Mouse (Mus musculus): Measurements from ENCODE around the gene Bach2. TPM values are rescaled to one million over a fixed set of nuclear protein-coding genes. Genes with fewer than 3 reads are reported as not detected.
A peak's percentile ranks its signal among the peaks of the same experiment; 100 is the strongest.

Gene Bach2
- polyA plus RNA-seq, 1 experiment from 2014 or later, result 8.2 TPM

DNA sequence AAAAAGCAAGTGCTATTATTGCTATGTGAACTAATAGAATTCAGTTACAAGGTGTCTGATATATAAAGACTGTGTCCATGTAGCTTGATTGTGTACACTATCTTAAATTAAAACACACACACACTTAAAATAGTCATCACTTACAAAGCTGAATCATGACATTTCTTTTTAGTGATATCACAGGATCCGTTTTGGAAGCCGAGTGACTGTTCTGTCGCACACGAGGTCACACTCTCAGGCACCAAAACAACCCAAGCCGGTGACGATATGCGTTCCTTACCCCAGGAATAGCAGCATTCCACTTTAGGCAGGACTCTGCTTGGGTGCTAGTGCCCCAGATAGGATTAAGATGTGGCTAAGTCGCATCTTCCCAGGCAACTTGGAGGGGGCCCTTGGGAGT lies 37.5 kb upstream of the Bach2 start:
- peaks cover 22 to 37% of the 10 kb centered on the region in 2 experiments for H3K4me1 ChIP-seq (ENCODE audit: control insufficient read depth in 2 of 2, insufficient read depth in 2 of 2, low read length in 2 of 2)
- peak overlapping the region; percentile 73 to 78 for H3K27ac ChIP-seq (replicated peaks in 1 of 2; ENCODE audit: control insufficient read depth in 1 of 2, insufficient read depth in 1 of 2, low read depth in 2 of 2, low read length in 2 of 2)
- WGBS, result 25% methylated on average over 8 of the region's 8 CpGs
- peak; percentile 60 for ATAC-seq (ENCODE audit: insufficient number of reproducible peaks, insufficient read depth, low FRiP score, low read depth)
- H3K9ac ChIP-seq (ENCODE audit: low read length), result no peak overlapping the region
- H3K4me3 ChIP-seq (ENCODE audit: control insufficient read depth in 1 of 2, insufficient read depth in 1 of 2, low read depth in 1 of 2, low read length in 2 of 2), result no peak overlapping the region
- no peak overlapping the region for H3K4me2 ChIP-seq (ENCODE audit: low read length)
- no peaks in the 10 kb centered on the region for H3K9me3 ChIP-seq (ENCODE audit: control insufficient read depth, low read length)
- H3K36me3 ChIP-seq (ENCODE audit: control insufficient read depth, insufficient read depth, low read length), result no peaks in the 10 kb centered on the region
- H3K27me3 ChIP-seq (ENCODE audit: control insufficient read depth, insufficient read depth, low read length), result no peaks in the 10 kb centered on the region

DNA sequence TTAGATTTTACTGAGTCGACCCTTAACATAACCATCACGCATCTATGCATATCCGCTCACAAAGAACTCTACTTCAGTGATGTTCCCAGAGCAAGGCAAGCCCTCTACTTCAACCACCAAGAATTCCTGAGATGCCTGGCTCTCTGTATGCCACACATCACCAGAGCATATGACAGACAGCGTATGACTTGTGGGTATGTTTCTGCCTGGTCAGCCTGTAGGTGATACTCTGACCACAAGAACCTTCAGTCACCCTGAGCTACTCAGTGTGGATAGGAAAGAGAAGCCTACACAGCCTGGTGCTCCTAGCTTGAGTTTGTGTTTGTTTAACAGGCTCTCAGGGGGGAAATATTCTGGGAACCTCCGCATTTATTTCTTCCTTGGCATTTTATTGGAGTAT lies 36.2 kb upstream of the Bach2 start:
- H3K4me3 ChIP-seq (ENCODE audit: control insufficient read depth in 1 of 2, insufficient read depth in 1 of 2, low read depth in 1 of 2, low read length in 2 of 2), result no peak overlapping the region
- no peak overlapping the region for H3K9ac ChIP-seq (ENCODE audit: low read length)
- no peaks in the 10 kb centered on the region for H3K27me3 ChIP-seq (ENCODE audit: control insufficient read depth, insufficient read depth, low read length)
- H3K4me1 ChIP-seq (ENCODE audit: control insufficient read depth in 2 of 2, insufficient read depth in 2 of 2, low read length in 2 of 2), result peaks cover 12 to 25% of the 10 kb centered on the region in 2 experiments
- H3K4me2 ChIP-seq (ENCODE audit: low read length), result no peak overlapping the region
- no peaks in the 10 kb centered on the region for H3K9me3 ChIP-seq (ENCODE audit: control insufficient read depth, low read length)
- no peaks in the 10 kb centered on the region for H3K36me3 ChIP-seq (ENCODE audit: control insufficient read depth, insufficient read depth, low read length)
- 67% methylated on average over 5 of the region's 5 CpGs for WGBS
- peak overlapping the region in 1 of 2 experiments; percentile 78; a peak in 2 of 4 replicates for H3K27ac ChIP-seq (replicated peaks in 1 of 2; ENCODE audit: control insufficient read depth in 1 of 2, insufficient read depth in 1 of 2, low read depth in 2 of 2, low read length in 2 of 2)
- ATAC-seq (ENCODE audit: insufficient number of reproducible peaks, insufficient read depth, low FRiP score, low read depth), result 0 out of 2 replicates have a peak, but pooled peaks have one; percentile 32

GRCm38 (mm10) chr4:32204819-32205218 lies 33.8 kb upstream of the Bach2 start:
- no peak for ATAC-seq (ENCODE audit: insufficient number of reproducible peaks, insufficient read depth, low FRiP score, low read depth)
- Histone ChIP-seq H3K36me3 (ENCODE audit: control insufficient read depth, insufficient read depth, low read length) (no peaks in the 10 kb centered on the region), H3K9me3 (ENCODE audit: control insufficient read depth, low read length) (no peaks in the 10 kb centered on the region), H3K9ac (ENCODE audit: low read length) (no peak overlapping the region), H3K27ac (replicated peaks in 1 of 2; ENCODE audit: control insufficient read depth in 1 of 2, insufficient read depth in 1 of 2, low read depth in 2 of 2, low read length in 2 of 2) (no peak overlapping the region), H3K4me2 (ENCODE audit: low read length) (no peak overlapping the region), H3K4me3 (ENCODE audit: control insufficient read depth in 1 of 2, insufficient read depth in 1 of 2, low read depth in 1 of 2, low read length in 2 of 2) (no peak overlapping the region), H3K27me3 (ENCODE audit: control insufficient read depth, insufficient read depth, low read length) (no peaks in the 10 kb centered on the region), H3K4me1 (ENCODE audit: control insufficient read depth in 2 of 2, insufficient read depth in 2 of 2, low read length in 2 of 2) (peaks cover 13 to 20% of the 10 kb centered on the region in 2 experiments)
- WGBS, result 50% methylated on average over 4 of the region's 4 CpGs

DNA sequence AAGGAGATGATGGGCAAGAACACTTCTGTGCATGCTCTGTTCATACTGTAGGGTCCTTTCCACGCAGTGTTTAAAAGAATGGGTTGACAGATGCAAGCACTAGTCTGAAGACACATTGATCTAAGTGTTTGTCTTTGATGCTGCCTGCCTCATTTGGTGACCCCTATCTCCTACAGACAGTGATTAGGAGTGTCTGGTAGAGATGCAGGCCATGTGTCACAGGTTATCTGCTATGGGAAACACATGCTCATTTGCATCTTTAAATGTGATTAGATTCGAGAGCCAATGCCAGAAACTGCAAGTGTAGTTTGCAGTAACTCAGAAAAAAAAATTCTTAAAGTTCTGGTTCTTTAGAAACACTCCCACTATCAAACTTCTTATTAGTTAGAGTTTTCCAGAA lies 32.8 kb upstream of the Bach2 start:
- Histone ChIP-seq H3K4me1 (ENCODE audit: control insufficient read depth in 2 of 2, insufficient read depth in 2 of 2, low read length in 2 of 2) (peaks cover 15 to 22% of the 10 kb centered on the region in 2 experiments), H3K9me3 (ENCODE audit: control insufficient read depth, low read length) (no peaks in the 10 kb centered on the region), H3K27me3 (ENCODE audit: control insufficient read depth, insufficient read depth, low read length) (no peaks in the 10 kb centered on the region), H3K9ac (ENCODE audit: low read length) (no peak overlapping the region), H3K4me2 (ENCODE audit: low read length) (no peak overlapping the region), H3K36me3 (ENCODE audit: control insufficient read depth, insufficient read depth, low read length) (no peaks in the 10 kb centered on the region), H3K27ac (replicated peaks in 1 of 2; ENCODE audit: control insufficient read depth in 1 of 2, insufficient read depth in 1 of 2, low read depth in 2 of 2, low read length in 2 of 2) (no peak overlapping the region), H3K4me3 (ENCODE audit: control insufficient read depth in 1 of 2, insufficient read depth in 1 of 2, low read depth in 1 of 2, low read length in 2 of 2) (no peak overlapping the region)
- ATAC-seq (ENCODE audit: insufficient number of reproducible peaks, insufficient read depth, low FRiP score, low read depth), result no peak
- 22% methylated on average over 2 of the region's 2 CpGs for WGBS

- Histone ChIP-seq H3K27me3 (ENCODE audit: control insufficient read depth, insufficient read depth, low read length) (no peaks in the 10 kb centered on the region), H3K4me1 (ENCODE audit: control insufficient read depth in 2 of 2, insufficient read depth in 2 of 2, low read length in 2 of 2) (peaks cover 13 to 24% of the 10 kb centered on the region in 2 experiments), H3K27ac (replicated peaks in 1 of 2; ENCODE audit: control insufficient read depth in 1 of 2, insufficient read depth in 1 of 2, low read depth in 2 of 2, low read length in 2 of 2) (no peak overlapping the region), H3K4me3 (ENCODE audit: control insufficient read depth in 1 of 2, insufficient read depth in 1 of 2, low read depth in 1 of 2, low read length in 2 of 2) (no peak overlapping the region), H3K9ac (ENCODE audit: low read length) (no peak overlapping the region), H3K4me2 (ENCODE audit: low read length) (no peak overlapping the region), H3K36me3 (ENCODE audit: control insufficient read depth, insufficient read depth, low read length) (no peaks in the 10 kb centered on the region), H3K9me3 (ENCODE audit: control insufficient read depth, low read length) (no peaks in the 10 kb centered on the region)
- ATAC-seq (ENCODE audit: insufficient number of reproducible peaks, insufficient read depth, low FRiP score, low read depth), result no peak
- 86% methylated on average over 2 of the region's 2 CpGs for WGBS
These were observed 28.6 kb upstream of the Bach2 start for GRCm38 (mm10) chr4:32209995-32210394.

DNA sequence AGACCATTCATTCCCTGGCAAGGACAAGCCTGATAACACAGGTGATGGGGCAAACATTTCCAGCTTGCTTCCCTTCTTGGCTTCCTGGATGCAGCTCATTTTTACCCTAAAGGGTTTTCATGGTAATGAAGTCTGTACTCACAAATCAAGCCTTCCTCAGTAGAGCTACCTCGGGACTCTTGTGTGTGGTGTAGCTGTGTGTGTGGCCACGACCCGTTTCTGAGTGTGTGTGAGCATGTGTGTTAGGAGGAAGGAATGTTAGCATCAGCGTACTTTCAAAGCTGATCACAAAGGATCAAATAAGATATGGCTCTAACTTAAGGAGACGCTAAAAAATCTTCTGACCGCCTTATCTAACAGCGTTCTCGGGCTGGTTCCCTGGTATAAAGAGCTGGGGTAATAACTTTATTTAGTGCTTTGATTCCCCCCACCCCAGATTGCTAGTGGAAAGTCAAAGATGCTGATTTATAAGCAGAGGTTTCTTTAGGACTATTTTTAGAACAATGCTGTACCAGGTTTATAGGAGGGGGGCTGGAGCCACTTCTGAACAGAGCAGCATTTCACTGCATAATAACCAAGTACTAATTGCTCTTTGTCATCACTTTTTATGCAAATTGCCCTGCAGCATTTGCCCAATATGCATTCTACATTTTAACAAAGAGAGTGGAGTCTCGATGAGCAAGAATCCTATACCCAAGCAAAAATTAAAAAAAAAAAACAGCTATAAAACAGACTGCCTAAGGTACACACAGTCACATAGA lies 28.0 kb upstream of the Bach2 start:
- Histone ChIP-seq H3K4me3 (ENCODE audit: control insufficient read depth in 1 of 2, insufficient read depth in 1 of 2, low read depth in 1 of 2, low read length in 2 of 2) (no peak overlapping the region), H3K36me3 (ENCODE audit: control insufficient read depth, insufficient read depth, low read length) (no peaks in the 10 kb centered on the region), H3K27me3 (ENCODE audit: control insufficient read depth, insufficient read depth, low read length) (no peaks in the 10 kb centered on the region), H3K9ac (ENCODE audit: low read length) (no peak overlapping the region), H3K4me1 (ENCODE audit: control insufficient read depth in 2 of 2, insufficient read depth in 2 of 2, low read length in 2 of 2) (peaks cover 12 to 24% of the 10 kb centered on the region in 2 experiments), H3K4me2 (ENCODE audit: low read length) (no peak overlapping the region), H3K9me3 (ENCODE audit: control insufficient read depth, low read length) (no peaks in the 10 kb centered on the region), H3K27ac (replicated peaks in 1 of 2; ENCODE audit: control insufficient read depth in 1 of 2, insufficient read depth in 1 of 2, low read depth in 2 of 2, low read length in 2 of 2) (no peak overlapping the region)
- WGBS, result 45% methylated on average over 9 of the region's 9 CpGs
- no peak for ATAC-seq (ENCODE audit: insufficient number of reproducible peaks, insufficient read depth, low FRiP score, low read depth)

DNA sequence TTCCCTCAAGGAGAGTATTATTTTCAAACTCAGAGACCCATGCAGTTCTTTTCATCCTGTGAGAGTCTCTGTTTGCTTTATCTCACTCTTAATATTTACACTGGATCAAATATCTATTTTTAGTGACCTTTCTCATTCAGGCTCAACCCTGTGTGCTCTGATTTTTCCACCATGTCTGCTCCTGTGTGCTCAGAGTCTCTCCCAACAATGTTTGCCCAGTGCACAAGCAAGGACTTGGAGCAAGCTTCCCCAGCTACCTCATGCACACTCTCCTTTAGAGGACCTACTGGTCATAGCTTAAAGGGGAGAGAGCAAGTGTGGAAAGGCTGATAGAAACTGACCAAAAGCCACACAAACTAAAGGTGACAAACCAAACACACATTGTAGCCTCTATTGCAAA lies 26.0 kb upstream of the Bach2 start:
- Histone ChIP-seq H3K36me3 (ENCODE audit: control insufficient read depth, insufficient read depth, low read length) (no peaks in the 10 kb centered on the region), H3K4me2 (ENCODE audit: low read length) (no peak overlapping the region), H3K9me3 (ENCODE audit: control insufficient read depth, low read length) (no peaks in the 10 kb centered on the region), H3K4me3 (ENCODE audit: control insufficient read depth in 1 of 2, insufficient read depth in 1 of 2, low read depth in 1 of 2, low read length in 2 of 2) (no peak overlapping the region), H3K9ac (ENCODE audit: low read length) (no peak overlapping the region), H3K27ac (replicated peaks in 1 of 2; ENCODE audit: control insufficient read depth in 1 of 2, insufficient read depth in 1 of 2, low read depth in 2 of 2, low read length in 2 of 2) (peak overlapping the region in 1 of 2 experiments; percentile 28; a peak in 1 of 4 replicates), H3K4me1 (ENCODE audit: control insufficient read depth in 2 of 2, insufficient read depth in 2 of 2, low read length in 2 of 2) (peaks cover 11 to 24% of the 10 kb centered on the region in 2 experiments), H3K27me3 (ENCODE audit: control insufficient read depth, insufficient read depth, low read length) (no peaks in the 10 kb centered on the region)
- no peak for ATAC-seq (ENCODE audit: insufficient number of reproducible peaks, insufficient read depth, low FRiP score, low read depth)

- Histone ChIP-seq H3K27ac (replicated peaks in 1 of 2; ENCODE audit: control insufficient read depth in 1 of 2, insufficient read depth in 1 of 2, low read depth in 2 of 2, low read length in 2 of 2) (no peak overlapping the region), H3K9me3 (ENCODE audit: control insufficient read depth, low read length) (no peaks in the 10 kb centered on the region), H3K27me3 (ENCODE audit: control insufficient read depth, insufficient read depth, low read length) (no peaks in the 10 kb centered on the region), H3K4me2 (ENCODE audit: low read length) (no peak overlapping the region), H3K4me3 (ENCODE audit: control insufficient read depth in 1 of 2, insufficient read depth in 1 of 2, low read depth in 1 of 2, low read length in 2 of 2) (no peak overlapping the region), H3K4me1 (ENCODE audit: control insufficient read depth in 2 of 2, insufficient read depth in 2 of 2, low read length in 2 of 2) (peaks cover 5 to 11% of the 10 kb centered on the region in 2 experiments; a peak in 3 of 4 replicates), H3K36me3 (ENCODE audit: control insufficient read depth, insufficient read depth, low read length) (no peaks in the 10 kb centered on the region), H3K9ac (ENCODE audit: low read length) (no peak overlapping the region)
- 82% methylated on average over 4 of the region's 4 CpGs for WGBS
- ATAC-seq (ENCODE audit: insufficient number of reproducible peaks, insufficient read depth, low FRiP score, low read depth), result no peak
These were observed 22.1 kb upstream of the Bach2 start for GRCm38 (mm10) chr4:32216466-32216865.
